Mouse (Mus musculus): ENCODE measurements at regions not wholly inside any gene's neighbourhood (a gene's known extent, or its start where the extent isn't known, plus 50 kb on each side); places are given as distances from the start of the nearest gene placed in this dataset.

DNA sequence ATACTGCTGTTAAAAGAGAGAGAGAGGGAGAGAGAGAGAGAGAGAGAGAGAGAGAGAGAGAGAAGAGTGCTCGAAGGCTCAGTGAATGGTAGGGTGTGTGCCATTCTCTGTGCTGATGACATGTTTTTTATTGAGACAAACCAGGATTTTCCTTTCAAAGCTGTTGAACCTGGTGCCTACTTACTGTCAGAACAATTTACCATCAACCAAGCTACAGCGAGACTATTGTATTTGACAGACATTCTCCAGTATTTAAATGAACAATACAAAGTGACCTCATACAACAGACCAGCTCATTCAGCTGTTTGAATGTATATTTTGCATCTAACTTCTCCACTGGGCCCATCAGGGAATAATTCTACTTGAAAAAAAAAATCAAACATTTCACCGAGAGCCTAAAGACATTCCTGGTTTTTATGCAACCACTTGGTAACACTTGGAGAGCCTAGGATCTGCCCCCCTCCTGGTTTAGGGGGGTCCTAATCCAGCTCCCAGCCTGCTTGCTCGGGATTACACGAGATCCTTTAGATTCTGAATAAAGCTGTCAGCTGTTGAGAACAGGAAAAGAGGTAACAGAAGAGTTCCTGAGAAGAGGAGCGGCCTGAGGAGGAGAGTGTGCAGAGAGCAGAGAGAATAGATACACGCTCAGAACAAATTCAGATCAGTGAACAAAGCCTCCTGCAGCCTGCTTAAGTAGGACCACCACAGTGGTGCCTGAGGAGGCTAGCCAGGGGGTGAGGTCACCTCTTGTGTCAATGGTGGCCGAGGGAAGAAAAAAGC is 117.3 kb downstream of the Anapc10 start:
- Histone ChIP-seq H3K4me2 (peak overlapping the region; percentile 13), H3K27ac (replicated peaks) (no peak overlapping the region), H3K4me3 (no peak overlapping the region), H3K9me3 (no peaks in the 10 kb centered on the region), H3K9ac (no peak overlapping the region), H3K4me1 (no peaks in the 10 kb centered on the region), H3K36me3 (no peaks in the 10 kb centered on the region), H3K27me3 (replicated peaks) (no peaks in the 10 kb centered on the region)
- no peak for ATAC-seq (ENCODE audit: extremely low read depth, insufficient number of reproducible peaks, low FRiP score, low TSS enrichment)
- WGBS: 48% methylated on average over 8 of the region's 8 CpGs

- H3K9me3 ChIP-seq: no peaks in the 10 kb centered on the region
- no peaks in the 10 kb centered on the region for H3K27me3 ChIP-seq (replicated peaks)
- peak overlapping the region; percentile 13 for H3K4me2 ChIP-seq
- no peak overlapping the region for H3K4me3 ChIP-seq
- no peak overlapping the region for H3K27ac ChIP-seq (replicated peaks)
- ATAC-seq (ENCODE audit: extremely low read depth, insufficient number of reproducible peaks, low FRiP score, low TSS enrichment): no peak
- no peaks in the 10 kb centered on the region for H3K4me1 ChIP-seq
- H3K36me3 ChIP-seq: no peaks in the 10 kb centered on the region
- 45% methylated on average over 11 of the region's 11 CpGs for WGBS
- H3K9ac ChIP-seq: no peak overlapping the region
These were observed 117.9 kb downstream of the Anapc10 start for GRCm38 (mm10) chr8:79829543-79829890.

GRCm38 (mm10) chr8:79829941-79830633 is 118.5 kb downstream of the Anapc10 start:
- Histone ChIP-seq H3K27ac (replicated peaks) (no peak overlapping the region), H3K4me3 (no peak overlapping the region), H3K4me1 (no peaks in the 10 kb centered on the region), H3K36me3 (no peaks in the 10 kb centered on the region), H3K4me2 (peak overlapping the region; percentile 31; the same call in 1 of the 2 replicates), H3K27me3 (replicated peaks) (no peaks in the 10 kb centered on the region), H3K9ac (no peak overlapping the region), H3K9me3 (no peaks in the 10 kb centered on the region)
- 68% methylated on average over 19 of the region's 19 CpGs for WGBS
- ATAC-seq (ENCODE audit: extremely low read depth, insufficient number of reproducible peaks, low FRiP score, low TSS enrichment): no peak

DNA sequence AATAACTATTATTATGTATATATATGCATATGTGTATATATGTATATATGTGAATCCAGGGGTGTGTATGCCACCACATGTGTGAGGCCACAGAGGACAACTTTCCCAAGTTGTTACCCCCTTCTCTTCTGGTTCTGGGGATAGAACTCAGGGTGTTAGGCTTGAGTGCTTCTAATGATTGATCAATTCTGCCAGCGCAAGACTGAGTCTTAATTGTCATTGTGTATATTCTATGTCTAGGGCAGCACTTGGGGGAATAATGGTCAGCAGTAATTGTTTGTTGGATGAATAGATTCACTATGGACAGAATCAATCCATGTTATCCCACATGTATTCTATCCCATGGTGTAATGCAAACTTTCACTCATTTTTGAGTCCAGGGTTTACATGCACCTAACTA is 127.3 kb downstream of the Anapc10 start:
- Histone ChIP-seq H3K36me3 (no peaks in the 10 kb centered on the region), H3K27ac (replicated peaks) (no peak overlapping the region), H3K4me1 (no peaks in the 10 kb centered on the region), H3K27me3 (replicated peaks) (no peaks in the 10 kb centered on the region), H3K4me3 (no peak overlapping the region), H3K9ac (no peak overlapping the region), H3K9me3 (no peaks in the 10 kb centered on the region), H3K4me2 (no peak overlapping the region)
- ATAC-seq (ENCODE audit: extremely low read depth, insufficient number of reproducible peaks, low FRiP score, low TSS enrichment): no peak
- WGBS: 82% methylated on average over 1 of the region's 1 CpGs

GRCm38 (mm10) chr8:79849982-79850514 is 138.4 kb downstream of the Anapc10 start:
- no peak for ATAC-seq (ENCODE audit: extremely low read depth, insufficient number of reproducible peaks, low FRiP score, low TSS enrichment)
- Histone ChIP-seq H3K27ac (replicated peaks) (no peak overlapping the region), H3K27me3 (replicated peaks) (no peaks in the 10 kb centered on the region), H3K9me3 (no peaks in the 10 kb centered on the region), H3K36me3 (no peaks in the 10 kb centered on the region), H3K4me3 (no peak overlapping the region), H3K4me1 (no peaks in the 10 kb centered on the region), H3K4me2 (no peak overlapping the region), H3K9ac (no peak overlapping the region)
- WGBS: 76% methylated on average over 7 of the region's 7 CpGs

GRCm38 (mm10) chr8:79850519-79850918 is 138.9 kb downstream of the Anapc10 start:
- H3K27ac ChIP-seq (replicated peaks): no peak overlapping the region
- no peak overlapping the region for H3K9ac ChIP-seq
- no peaks in the 10 kb centered on the region for H3K27me3 ChIP-seq (replicated peaks)
- no peaks in the 10 kb centered on the region for H3K36me3 ChIP-seq
- no peaks in the 10 kb centered on the region for H3K9me3 ChIP-seq
- WGBS: 57% methylated on average over 6 of the region's 6 CpGs
- no peaks in the 10 kb centered on the region for H3K4me1 ChIP-seq
- H3K4me2 ChIP-seq: no peak overlapping the region
- no peak overlapping the region for H3K4me3 ChIP-seq
- ATAC-seq (ENCODE audit: extremely low read depth, insufficient number of reproducible peaks, low FRiP score, low TSS enrichment): no peak

DNA sequence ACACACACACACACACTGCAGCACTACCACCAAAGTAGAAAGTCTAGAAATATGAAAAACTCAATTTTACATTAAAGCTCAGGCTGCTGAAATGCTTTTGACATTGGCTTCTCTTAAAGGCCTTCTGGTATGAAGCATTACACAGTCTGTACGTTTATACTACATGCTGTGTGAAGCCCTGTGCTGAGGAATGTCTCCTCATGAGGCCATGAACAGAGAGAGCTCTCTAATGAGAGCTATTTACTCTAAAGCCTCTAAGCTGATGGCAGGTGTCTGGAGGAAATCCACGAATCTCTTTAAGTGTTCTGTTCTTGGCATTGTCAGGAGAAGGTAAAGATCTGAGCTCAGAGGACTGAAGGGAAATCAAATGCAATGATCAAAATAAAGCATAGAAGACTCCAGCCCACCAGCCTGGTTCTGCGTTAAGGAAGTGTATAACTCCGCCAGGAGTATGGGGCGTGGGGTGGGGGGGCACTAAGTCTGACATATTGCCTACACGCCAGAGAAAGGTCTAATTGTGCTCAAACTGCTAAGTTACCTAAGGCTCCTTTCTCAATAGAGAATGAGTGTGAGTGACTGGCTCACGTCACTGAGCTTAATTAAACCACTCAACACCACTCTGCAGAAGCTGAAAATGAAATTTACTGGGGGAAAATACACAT is 160.9 kb downstream of the Anapc10 start:
- Histone ChIP-seq H3K4me2 (no peak overlapping the region), H3K36me3 (no peaks in the 10 kb centered on the region), H3K27me3 (replicated peaks) (no peaks in the 10 kb centered on the region), H3K9ac (no peak overlapping the region), H3K4me3 (no peak overlapping the region), H3K9me3 (no peaks in the 10 kb centered on the region), H3K4me1 (no peaks in the 10 kb centered on the region), H3K27ac (replicated peaks) (no peak overlapping the region)
- WGBS: 66% methylated on average over 7 of the region's 7 CpGs
- no peak for ATAC-seq (ENCODE audit: extremely low read depth, insufficient number of reproducible peaks, low FRiP score, low TSS enrichment)

DNA sequence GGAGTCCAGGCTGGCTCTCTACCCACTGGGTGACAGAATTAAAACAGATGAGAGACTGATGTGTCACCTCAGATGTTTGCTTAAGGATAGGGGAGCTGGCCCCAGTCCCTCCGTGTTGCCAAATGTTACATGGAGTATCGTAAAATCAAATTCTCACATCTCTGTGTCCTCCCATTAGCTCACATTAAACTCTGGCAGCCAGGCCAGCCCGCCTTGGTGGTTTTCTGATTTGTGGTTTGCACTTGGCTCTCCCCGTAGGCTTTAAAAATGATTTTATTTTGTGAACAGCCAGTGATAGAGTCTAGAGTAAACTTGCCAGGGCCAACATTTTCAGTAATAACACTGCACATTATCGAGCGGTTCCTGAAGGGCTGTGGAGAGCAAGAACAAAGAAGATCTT is 149.8 kb downstream of the Hhip start:
- no peak for ATAC-seq (ENCODE audit: extremely low read depth, insufficient number of reproducible peaks, low FRiP score, low TSS enrichment)
- H3K27ac ChIP-seq (replicated peaks): no peak overlapping the region
- no peaks in the 10 kb centered on the region for H3K4me1 ChIP-seq
- no peak overlapping the region for H3K4me3 ChIP-seq
- no peak overlapping the region for H3K4me2 ChIP-seq
- H3K9ac ChIP-seq: no peak overlapping the region
- H3K36me3 ChIP-seq: no peaks in the 10 kb centered on the region
- H3K27me3 ChIP-seq (replicated peaks): no peaks in the 10 kb centered on the region
- H3K9me3 ChIP-seq: no peaks in the 10 kb centered on the region
- 65% methylated on average over 6 of the region's 6 CpGs for WGBS

Measured in heart, embryonic 13.5 days (tissue).